Mouse (Mus musculus): ENCODE measurements around the gene Ms4a4d. TPM values are rescaled to one million over a fixed set of nuclear protein-coding genes. Genes with fewer than 3 reads are reported as not detected.

Ms4a4d gene
- polyA plus RNA-seq, 1 experiment from 2014 or later, result 0.33 TPM

- no peaks in the 10 kb centered on the region for H3K4me1 ChIP-seq (replicated peaks)
- no peak overlapping the region for H3K27ac ChIP-seq (ENCODE audit: poor library complexity, severe bottlenecking)
- WGBS, result 57% methylated on average over 4 of the region's 4 CpGs
- no peaks in the 10 kb centered on the region for H3K36me3 ChIP-seq
- no peak overlapping the region for H3K9ac ChIP-seq
- ATAC-seq (ENCODE audit: insufficient number of reproducible peaks, low FRiP score), result no peak
- no peak overlapping the region for H3K4me3 ChIP-seq
- no peaks in the 10 kb centered on the region for H3K27me3 ChIP-seq (replicated peaks)
- no peaks in the 10 kb centered on the region for H3K9me3 ChIP-seq (replicated peaks)
- no peak overlapping the region for H3K4me2 ChIP-seq
Measured at GRCm38 (mm10) chr19:11589205-11589604, 52.6 kb downstream of the Ms4a4d start.

- no peak overlapping the region for H3K4me3 ChIP-seq
- H3K36me3 ChIP-seq, result no peaks in the 10 kb centered on the region
- no peaks in the 10 kb centered on the region for H3K27me3 ChIP-seq (replicated peaks)
- H3K9me3 ChIP-seq (replicated peaks), result no peaks in the 10 kb centered on the region
- H3K4me2 ChIP-seq, result no peak overlapping the region
- no peak overlapping the region for H3K9ac ChIP-seq
- 65% methylated on average over 2 of the region's 2 CpGs for WGBS
- H3K27ac ChIP-seq (ENCODE audit: poor library complexity, severe bottlenecking), result no peak overlapping the region
- no peak for ATAC-seq (ENCODE audit: insufficient number of reproducible peaks, low FRiP score)
- H3K4me1 ChIP-seq (replicated peaks), result no peaks in the 10 kb centered on the region
Measured at GRCm38 (mm10) chr19:11589891-11590449, 53.4 kb downstream of the Ms4a4d start.

GRCm38 (mm10) chr19:11601349-11601748 is 64.7 kb downstream of the Ms4a4d start:
- H3K27me3 ChIP-seq (replicated peaks), result no peaks in the 10 kb centered on the region
- no peak overlapping the region for H3K27ac ChIP-seq (ENCODE audit: poor library complexity, severe bottlenecking)
- no peak overlapping the region for H3K4me3 ChIP-seq
- 78% methylated on average over 3 of the region's 3 CpGs for WGBS
- H3K9ac ChIP-seq, result no peak overlapping the region
- no peak overlapping the region for H3K4me2 ChIP-seq
- no peak for ATAC-seq (ENCODE audit: insufficient number of reproducible peaks, low FRiP score)
- H3K36me3 ChIP-seq, result no peaks in the 10 kb centered on the region
- no peaks in the 10 kb centered on the region for H3K9me3 ChIP-seq (replicated peaks)
- no peaks in the 10 kb centered on the region for H3K4me1 ChIP-seq (replicated peaks)

GRCm38 (mm10) chr19:11602026-11602425 is 65.4 kb downstream of the Ms4a4d start:
- Histone ChIP-seq H3K27ac (ENCODE audit: poor library complexity, severe bottlenecking) (no peak overlapping the region), H3K9me3 (replicated peaks) (no peaks in the 10 kb centered on the region), H3K36me3 (no peaks in the 10 kb centered on the region), H3K4me1 (replicated peaks) (no peaks in the 10 kb centered on the region), H3K4me3 (no peak overlapping the region), H3K27me3 (replicated peaks) (no peaks in the 10 kb centered on the region), H3K4me2 (no peak overlapping the region), H3K9ac (no peak overlapping the region)
- no peak for ATAC-seq (ENCODE audit: insufficient number of reproducible peaks, low FRiP score)
- 74% methylated on average over 2 of the region's 2 CpGs for WGBS

- Histone ChIP-seq H3K27me3 (replicated peaks) (no peaks in the 10 kb centered on the region), H3K4me1 (replicated peaks) (no peaks in the 10 kb centered on the region), H3K9me3 (replicated peaks) (no peaks in the 10 kb centered on the region), H3K4me3 (no peak within 1 kb of the TSS), H3K36me3 (no peaks in the 10 kb centered on the region), H3K4me2 (no peak within 1 kb of the TSS), H3K27ac (ENCODE audit: poor library complexity, severe bottlenecking) (no peak within 1 kb of the TSS), H3K9ac (no peak within 1 kb of the TSS)
- no peak for ATAC-seq (ENCODE audit: insufficient number of reproducible peaks, low FRiP score)
- WGBS, result 75% methylated on average over 2 of the region's 2 CpGs
Measured at GRCm38 (mm10) chr19:11604603-11605002, 68.0 kb downstream of the Ms4a4d start, which contains the start of gene Ms4a6d. Gene Ms4a6d, minus strand, starts transcription at chr19:11604849.

Other genes starting within 250 kb of the Ms4a4d start
- not detected in 2 replicates for gene Ms4a14, start 222.3 kb upstream of the Ms4a4d start, polyA plus RNA-seq (2016; fragmentation: Nextera tagmentation; extraction: Ambion mirVana)
- 0.27 and 1.0 TPM in 2 replicates for gene Ms4a7, start 200.7 kb upstream of the Ms4a4d start, polyA plus RNA-seq (2016; fragmentation: Nextera tagmentation; extraction: Ambion mirVana)
- 0.55 and 1.1 TPM in 2 replicates for gene Ms4a4a, start 161.3 kb upstream of the Ms4a4d start, polyA plus RNA-seq (2016; fragmentation: Nextera tagmentation; extraction: Ambion mirVana)
- not detected in 2 replicates for gene Ms4a4c, start 132.0 kb upstream of the Ms4a4d start, polyA plus RNA-seq (2016; fragmentation: Nextera tagmentation; extraction: Ambion mirVana)
- not detected in 2 replicates for gene Ms4a4b, start 93.2 kb upstream of the Ms4a4d start, polyA plus RNA-seq (2016; fragmentation: Nextera tagmentation; extraction: Ambion mirVana)
- gene Ms4a6c, start 67.4 kb upstream of the Ms4a4d start, polyA plus RNA-seq (2016; fragmentation: Nextera tagmentation; extraction: Ambion mirVana), result 1.5 and 1.9 TPM in 2 replicates
- not detected in 2 replicates for gene Gm8369, start 50.9 kb upstream of the Ms4a4d start, polyA plus RNA-seq (2016; fragmentation: Nextera tagmentation; extraction: Ambion mirVana)
- gene Ms4a6b, start 20.3 kb upstream of the Ms4a4d start, polyA plus RNA-seq (2016; fragmentation: Nextera tagmentation; extraction: Ambion mirVana), result 1.4 and 1.5 TPM in 2 replicates
- 0.77 and 1.1 TPM in 2 replicates for gene Ms4a6d, start 68.0 kb downstream of the Ms4a4d start, polyA plus RNA-seq (2016; fragmentation: Nextera tagmentation; extraction: Ambion mirVana)
- gene Ms4a2, start 86.9 kb downstream of the Ms4a4d start, polyA plus RNA-seq (2016; fragmentation: Nextera tagmentation; extraction: Ambion mirVana), result not detected in 2 replicates
- 0.18 TPM in 1 of 2 replicates, not detected in the other for gene Ms4a3, start 104.0 kb downstream of the Ms4a4d start, polyA plus RNA-seq (2016; fragmentation: Nextera tagmentation; extraction: Ambion mirVana)
- not detected in 2 replicates for gene Oosp2, start 123.8 kb downstream of the Ms4a4d start, polyA plus RNA-seq (2016; fragmentation: Nextera tagmentation; extraction: Ambion mirVana)
- not detected in 2 replicates for gene Oosp1, start 154.3 kb downstream of the Ms4a4d start, polyA plus RNA-seq (2016; fragmentation: Nextera tagmentation; extraction: Ambion mirVana)
- gene Oosp3, start 160.3 kb downstream of the Ms4a4d start, polyA plus RNA-seq (2016; fragmentation: Nextera tagmentation; extraction: Ambion mirVana), result not detected in 2 replicates
- gene Gif, start 210.8 kb downstream of the Ms4a4d start, polyA plus RNA-seq (2016; fragmentation: Nextera tagmentation; extraction: Ambion mirVana), result not detected in 2 replicates
- gene Mrpl16, start 233.6 kb downstream of the Ms4a4d start, polyA plus RNA-seq (2016; fragmentation: Nextera tagmentation; extraction: Ambion mirVana), result 76.2 and 76.8 TPM in 2 replicates

Data from heart, embryonic 12.5 days (tissue).